Mouse (Mus musculus): Measurements from ENCODE around the gene Cyp27b1.
A peak's percentile ranks its signal among the peaks of the same experiment; 100 is the strongest.

Cyp27b1 gene

DNA sequence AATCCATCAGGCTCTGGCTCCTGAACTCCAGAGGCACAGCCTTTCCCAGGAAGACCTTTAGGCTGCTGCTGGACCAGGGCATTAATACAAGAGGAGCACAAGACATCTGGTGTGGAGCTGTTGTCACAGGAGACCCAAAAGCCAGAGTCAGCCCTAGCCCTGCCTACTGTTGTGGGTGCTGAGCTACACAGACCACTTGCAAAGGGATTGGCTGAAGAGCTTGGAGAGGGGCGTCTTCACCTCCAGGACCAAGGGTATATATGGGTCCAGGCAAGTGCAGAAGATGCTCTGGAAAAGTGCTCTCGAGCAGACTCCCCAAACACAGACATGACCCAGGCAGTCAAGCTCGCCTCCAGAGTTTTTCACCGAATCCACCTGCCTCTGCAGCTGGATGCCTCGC lies at the start of gene Cyp27b1:
Gene Cyp27b1, plus strand, starts transcription at position 297 of the 400 bp plus-strand sequence.
- no peak for DNase-seq

DNA sequence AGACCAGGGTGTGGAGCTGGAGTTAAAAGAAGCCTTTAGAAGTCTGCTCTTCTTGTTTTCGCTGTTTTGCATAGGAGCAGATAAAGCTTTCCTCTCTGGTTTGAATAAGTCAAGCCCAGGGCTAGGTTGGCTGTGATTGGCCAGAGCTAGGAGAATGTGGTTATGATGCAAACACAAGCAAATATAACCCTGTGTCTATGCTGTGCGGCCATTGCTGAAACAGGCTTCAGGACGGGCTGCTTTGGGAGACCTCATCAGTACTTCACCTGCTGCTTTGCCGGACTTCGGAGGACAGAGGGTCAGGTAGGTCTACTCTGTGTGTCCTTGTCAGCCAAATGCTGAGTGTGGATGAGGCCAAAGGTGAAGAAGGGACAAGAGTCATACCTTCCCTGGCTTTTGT lies 47.5 kb upstream of the Cyp27b1 start, which contains the start of gene Avil:
Gene Avil, plus strand, starts transcription at position 181 of the 400 bp plus-strand sequence.
- peak; percentile 16 for DNase-seq

DNA sequence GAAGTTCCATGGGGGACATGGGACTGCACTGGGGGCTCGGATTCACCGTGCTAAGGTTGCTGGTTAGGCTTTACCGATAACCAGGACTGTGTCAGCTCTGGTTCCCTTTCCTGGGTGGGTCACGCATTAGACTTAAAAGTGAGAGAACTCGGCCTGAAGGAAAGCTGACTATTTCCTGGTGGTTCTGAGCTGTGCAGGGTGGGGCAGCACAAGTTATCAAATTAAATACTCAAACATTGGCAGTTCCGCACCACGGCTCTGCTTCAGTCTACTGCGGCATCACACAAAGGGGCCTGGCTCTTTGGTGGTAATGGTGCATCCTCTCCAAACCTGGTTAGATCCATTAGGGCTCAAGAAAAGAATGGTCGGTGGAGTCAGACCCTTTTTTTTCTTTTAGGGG lies 46.8 kb upstream of the Cyp27b1 start:
- DNase-seq = peak; percentile 15

DNA sequence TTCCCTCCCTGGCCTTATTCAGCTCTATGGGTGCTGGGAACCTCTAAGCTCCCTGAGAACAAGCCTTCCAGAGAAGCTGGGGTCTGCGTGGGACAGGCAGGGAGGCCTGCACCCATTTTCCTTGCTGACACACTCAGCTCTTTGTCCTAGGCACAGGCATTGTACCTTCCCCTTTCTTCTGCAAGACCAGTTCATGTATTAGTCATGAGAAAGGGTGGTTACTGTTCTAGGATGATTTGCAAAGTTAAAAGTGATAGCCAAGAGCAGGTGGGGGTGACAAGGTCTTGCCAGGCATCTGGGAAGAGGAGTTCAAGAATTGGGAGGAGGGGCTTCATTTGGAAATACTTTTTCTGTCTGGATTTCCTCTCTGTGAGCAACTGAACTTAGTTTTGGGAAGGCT lies 46.0 kb upstream of the Cyp27b1 start:
- no peak for DNase-seq

DNA sequence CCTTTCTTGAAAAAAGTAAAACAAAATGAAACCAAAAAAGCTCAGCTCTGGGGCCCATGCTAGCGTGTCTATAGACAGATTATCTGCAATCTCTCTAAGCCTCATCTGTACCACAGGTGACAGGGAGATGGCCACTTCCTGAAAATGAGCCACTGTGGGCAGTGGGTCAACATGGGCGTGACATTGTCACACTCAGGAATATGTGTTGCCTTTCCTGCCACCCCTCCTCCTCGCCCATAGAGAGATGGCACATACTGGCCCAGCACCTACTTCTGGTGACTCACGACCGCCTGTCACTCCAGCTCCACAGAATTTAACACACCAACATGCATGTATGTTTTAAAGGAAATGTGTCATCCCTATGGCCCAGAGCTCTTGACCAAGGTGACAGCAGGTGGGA lies 45.3 kb upstream of the Cyp27b1 start:
- DNase-seq = no peak

DNA sequence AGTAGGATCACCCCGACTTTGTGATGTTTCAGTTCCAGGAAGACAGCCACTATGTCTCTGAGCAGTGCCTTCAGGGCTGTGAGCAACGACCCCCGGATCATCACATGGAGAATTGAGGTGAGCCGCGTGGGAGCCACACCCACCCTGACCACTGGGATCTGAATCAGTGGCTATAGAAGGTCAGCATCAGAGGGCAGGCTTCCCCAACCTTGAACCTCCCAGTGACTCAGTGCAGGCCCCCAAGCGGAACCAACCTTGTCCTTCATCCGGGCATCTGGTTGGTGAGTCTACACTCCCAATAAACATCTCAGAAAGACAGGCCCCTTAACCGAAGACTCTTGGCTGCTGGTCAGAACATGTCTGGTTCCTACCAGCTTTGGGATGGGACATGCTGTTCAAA lies 44.7 kb upstream of the Cyp27b1 start:
- DNase-seq = no peak

DNA sequence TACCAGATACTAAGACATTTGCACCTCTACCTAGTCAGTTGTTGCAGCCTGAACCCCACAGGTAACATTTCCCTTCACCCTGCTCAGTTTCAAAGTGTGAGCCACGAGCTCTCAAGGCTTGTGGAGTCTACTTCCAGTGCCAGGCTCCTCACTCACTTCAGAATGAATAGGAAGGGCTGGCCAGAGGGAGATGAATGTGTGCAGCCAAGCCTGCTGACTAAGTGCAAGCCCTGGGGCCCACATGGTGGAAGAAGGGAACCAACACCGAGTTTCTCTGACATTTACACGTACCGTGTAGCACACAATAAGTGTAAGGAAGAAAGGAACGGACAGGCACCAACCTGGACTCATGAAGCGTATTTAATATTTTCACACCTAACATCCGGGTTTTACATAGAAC lies 44.2 kb upstream of the Cyp27b1 start:
- no peak for DNase-seq

DNA sequence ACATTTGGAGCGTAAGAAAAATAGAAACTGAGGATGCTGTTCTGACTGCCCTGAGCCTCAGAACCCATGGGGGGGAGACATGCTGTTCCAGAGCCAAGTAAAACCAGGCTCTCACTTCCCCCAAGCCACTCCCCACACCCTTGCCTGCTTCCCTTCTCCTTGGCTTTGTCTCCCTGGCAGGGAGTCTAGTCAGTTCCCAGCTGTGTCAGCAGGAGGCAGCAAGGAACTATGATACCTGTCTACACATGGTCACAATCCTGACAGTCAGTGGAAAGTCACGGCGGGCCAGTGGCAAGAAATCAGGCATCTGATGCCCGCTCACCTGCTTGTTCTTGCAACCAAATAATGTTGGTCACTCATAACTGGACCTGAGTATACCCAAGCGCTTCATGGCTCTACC lies 31.6 kb upstream of the Cyp27b1 start:
- DNase-seq = no peak

DNA sequence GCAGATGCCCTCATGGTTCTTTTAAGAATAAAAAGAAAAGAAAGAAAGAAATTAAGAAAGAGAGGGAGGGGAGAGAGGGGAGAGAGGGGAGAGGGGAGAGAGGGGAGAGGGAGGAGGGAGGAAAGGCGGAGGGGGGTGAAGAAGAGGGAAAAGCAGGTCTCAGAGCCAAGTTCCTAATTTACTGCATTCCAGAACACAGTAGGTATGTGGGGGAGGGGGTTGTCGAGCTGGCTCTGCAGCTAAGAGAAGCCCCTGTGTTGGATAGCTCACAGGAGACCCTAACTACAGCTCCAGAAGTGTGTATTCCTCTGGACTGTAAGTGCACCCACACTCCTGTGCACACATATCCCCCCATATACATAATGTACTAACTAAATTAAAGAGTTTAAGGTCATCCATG lies 31.0 kb upstream of the Cyp27b1 start:
- DNase-seq = no peak

DNA sequence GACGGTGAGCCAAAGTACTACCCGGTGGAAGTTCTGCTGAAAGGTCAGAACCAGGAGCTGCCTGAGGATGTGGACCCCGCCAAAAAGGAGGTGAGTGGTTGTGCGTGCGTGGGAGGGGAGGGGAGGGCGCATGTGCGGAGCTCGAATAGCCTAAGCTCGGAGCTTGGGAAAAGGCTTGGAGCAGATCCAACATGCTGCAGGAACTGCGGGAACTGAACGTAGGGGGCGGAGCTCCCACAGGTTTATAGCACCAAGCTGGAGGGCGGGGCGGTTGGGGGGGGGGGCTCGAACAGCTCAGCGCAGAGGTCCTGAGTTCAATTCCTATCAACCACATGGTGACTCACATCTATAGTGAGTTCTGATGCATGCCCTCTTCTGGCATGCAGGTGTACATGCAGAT lies 29.6 kb upstream of the Cyp27b1 start:
- DNase-seq = no peak

DNA sequence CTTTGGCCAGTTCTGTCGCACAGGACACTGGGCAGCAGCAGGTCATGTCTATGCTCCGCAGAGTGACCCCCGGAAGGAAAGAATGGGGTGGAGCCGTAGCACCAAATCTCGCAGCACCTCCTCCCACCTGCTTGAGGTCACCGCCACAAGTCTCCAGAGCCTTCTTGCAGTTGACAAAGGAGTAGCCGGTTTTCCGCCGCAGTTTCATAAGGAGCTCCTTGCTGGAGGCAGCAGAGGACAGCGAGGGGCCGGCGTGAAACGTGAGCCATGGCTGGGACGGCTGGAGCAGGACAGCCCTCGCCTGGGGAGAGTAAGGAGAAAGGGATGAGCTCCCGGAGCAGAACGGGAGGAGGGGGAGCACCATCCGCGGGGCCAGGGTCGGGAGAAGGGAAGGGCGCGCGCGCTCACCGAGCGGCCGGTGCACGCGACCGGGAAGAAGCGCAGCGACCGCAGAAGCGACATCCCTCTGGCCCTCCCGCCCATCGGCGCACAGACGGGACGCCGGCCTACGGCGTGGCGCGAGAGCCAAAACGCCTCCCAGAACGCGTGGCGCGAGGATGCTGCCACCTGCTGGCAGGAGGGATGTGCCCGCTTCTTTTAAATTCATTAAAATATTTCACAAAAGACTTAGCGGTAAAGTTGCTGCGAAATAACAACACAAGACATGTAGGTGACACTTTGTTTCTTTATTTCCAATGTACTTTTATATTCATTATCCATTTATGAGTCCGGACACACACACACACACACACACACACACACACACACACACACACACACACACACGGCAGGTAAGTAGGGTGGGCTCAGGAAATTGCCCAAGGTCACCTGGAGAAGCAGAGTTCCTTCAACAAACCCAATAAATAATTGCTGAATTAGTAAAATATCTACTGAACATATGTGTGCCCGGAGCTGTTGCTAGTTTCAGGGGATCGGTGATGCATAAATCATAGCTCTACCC lies 17.4 kb upstream of the Cyp27b1 start, which contains the start of gene Tsfm:
Gene Tsfm, minus strand, starts transcription at position 505 of the 961 bp plus-strand sequence.
- DNase-seq = peak; percentile 89

DNA sequence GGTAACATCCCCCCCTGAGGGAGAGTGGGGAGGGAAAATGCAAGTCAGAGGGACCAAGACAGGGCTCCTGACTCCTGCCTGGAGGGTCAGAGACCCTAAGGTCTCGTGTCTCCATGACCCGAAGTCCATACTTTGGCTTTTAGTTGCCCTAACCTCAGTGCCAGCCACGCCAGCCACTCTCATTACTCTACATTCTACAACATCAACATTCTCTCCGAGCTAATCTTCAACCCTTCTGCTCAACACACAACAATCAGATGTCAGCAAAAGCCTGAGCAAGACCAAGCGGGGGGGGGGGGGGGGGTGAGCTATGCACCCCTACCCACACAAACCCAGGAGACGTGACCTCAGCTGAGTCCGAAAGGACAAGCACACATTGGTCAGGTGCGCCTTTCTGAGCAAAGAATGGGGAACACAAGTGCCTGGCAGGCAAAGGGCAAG lies 14.7 kb upstream of the Cyp27b1 start:
- DNase-seq = no peak

DNA sequence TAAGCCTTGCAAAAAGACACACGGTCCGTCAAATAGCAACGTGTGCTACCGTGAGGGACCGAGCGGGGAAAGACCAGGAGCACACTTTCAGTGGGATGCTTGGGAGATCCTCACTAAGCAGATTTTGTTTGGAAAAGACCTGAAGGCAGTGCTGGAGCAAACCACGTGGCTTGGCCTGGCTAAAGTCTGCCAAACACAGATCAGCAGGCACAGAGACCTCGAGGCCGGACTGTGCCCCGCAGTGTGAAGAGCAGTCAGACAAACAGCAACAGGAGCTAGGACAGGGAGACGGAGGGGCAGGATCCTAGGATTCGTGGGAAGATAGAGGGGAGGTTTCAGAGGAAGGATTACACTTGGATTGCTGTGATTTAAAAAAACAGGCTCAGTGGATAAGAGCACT lies 11.8 kb upstream of the Cyp27b1 start:
- DNase-seq = no peak

DNA sequence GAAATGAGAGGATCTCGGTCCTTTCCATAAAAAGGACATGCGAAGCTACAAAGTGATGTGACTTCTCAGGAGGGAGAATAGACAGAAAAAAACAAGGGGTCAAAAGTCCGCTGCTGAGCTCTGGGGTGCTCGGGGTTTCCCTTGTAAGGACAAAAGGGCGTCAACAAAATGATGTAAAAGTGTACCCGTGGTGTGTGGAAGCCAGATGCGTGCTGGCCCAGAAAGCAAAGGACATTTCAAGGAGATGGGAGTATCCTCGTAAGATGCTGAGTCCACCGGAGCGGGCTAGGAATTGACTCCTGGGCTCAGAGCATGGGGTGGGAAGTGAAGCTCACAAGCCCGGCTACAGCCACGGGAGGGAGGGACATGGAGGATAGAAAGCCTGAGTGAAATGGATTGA lies 10.4 kb upstream of the Cyp27b1 start:
- DNase-seq = no peak

DNA sequence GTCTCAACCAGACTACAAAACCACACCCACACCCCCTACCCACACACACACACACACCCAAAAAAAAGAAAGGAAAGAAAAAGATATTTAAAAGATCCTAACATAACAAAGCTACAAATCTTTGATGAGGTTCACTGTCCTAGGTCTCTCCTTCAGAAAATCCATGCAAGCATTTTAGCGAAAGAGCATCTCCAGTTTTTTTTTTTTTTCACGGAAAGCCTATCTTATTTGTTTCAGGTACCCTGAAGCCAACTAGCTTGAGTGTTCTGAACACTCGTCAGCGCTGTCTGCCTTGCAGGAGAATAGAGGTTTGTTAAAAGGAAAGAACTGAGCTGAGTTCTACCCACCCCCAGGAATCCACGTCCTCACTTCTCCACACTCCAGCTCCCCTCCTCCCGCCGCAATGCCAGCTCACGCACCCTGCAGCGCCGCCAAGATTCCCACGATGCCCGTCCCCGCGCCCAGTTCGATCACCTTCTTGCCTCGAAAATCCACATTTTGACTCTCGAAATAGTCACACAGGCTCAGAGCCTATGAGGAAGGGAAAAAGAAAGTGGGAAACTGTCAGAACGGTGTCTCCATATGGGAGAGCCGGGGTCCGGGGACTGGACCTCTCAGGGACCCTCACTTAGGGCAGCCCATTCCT lies 7.4 kb upstream of the Cyp27b1 start:
- no peak for DNase-seq

DNA sequence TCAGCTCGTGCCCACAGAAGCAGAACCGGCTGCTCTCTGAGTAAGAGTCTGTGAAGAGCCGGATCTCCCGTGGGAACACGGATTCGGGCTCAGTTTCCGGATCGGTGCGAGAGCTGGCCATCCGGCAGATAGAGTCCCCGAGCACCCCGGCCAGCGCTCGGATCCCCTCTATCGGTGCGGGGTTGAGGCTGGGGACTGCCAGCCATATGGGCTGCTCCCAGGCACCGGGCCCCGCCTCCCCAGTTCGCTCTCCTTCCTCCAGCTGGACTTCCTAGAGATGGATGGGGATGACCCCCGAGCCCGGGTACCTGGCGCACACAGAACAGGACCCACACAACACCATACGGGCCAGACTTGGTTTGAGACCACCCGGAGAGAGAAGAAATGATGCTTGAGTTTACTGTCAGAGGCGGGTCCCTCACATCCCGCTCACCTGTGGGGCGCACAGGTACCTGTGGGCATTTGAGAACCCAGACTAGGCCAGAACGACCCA lies 6.7 kb upstream of the Cyp27b1 start, which contains the start of the genes Mettl1 and Eef1akmt3:
Gene Mettl1, plus strand, starts transcription at position 141 of the 493 bp plus-strand sequence.
Gene Eef1akmt3, minus strand, starts transcription at position 240 of the 493 bp plus-strand sequence.
- DNase-seq = no peak

DNA sequence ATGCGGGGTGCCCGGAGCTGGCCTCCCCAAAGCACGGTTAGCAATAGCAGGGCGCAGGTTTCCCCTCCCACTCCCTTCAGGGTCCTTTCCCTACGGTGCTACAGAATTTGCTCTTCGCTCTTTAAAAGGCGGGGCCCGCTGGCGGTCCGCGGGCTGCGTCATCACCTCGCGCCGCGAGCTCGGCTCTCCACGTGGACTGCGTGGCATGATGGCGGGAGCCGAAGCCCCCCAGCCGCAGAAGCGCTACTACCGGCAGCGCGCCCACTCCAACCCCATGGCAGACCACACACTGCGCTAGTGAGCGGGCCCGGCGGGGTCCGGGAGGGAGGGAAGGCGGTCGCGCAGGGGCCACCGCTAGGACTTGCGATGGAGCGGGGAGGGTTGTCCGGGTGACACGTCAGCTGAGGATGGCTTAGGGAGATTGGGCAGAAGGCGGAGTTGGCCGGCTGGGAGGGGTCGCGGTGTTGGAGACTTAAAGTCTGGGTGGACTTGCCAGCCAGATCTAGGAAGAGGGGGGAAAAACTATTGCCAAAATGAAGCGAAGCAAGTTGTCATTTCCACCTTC lies 6.2 kb upstream of the Cyp27b1 start:
- peak; percentile 87 for DNase-seq

DNA sequence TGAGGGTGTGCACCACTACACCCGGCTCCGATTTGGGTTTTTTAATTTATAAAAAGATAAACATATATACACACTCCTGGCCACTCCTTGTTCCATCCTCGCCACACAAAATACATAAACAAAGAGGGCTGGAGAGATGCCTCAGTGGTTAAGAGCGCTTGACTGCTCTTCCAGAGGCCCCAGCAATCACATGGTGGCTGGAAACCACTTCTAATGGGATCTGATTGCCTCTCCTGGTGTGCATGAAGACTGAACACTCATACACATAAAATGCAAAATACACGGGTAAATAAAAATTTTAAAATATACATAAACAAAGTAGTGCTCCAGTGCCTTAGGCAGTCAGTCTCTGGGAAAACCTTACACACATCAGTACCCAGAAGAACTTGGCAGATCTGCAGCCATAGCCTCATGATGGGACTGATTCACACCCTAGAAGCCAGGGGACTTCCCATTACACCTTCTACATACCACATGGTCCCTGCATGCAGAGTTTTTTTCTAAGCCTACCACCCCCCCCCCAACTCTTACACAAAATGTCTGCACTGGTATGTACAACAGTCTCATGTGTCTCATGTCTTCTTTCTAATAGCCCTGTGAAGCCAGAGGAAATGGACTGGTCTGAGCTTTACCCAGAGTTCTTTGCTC lies 5.5 kb upstream of the Cyp27b1 start:
- DNase-seq = no peak

DNA sequence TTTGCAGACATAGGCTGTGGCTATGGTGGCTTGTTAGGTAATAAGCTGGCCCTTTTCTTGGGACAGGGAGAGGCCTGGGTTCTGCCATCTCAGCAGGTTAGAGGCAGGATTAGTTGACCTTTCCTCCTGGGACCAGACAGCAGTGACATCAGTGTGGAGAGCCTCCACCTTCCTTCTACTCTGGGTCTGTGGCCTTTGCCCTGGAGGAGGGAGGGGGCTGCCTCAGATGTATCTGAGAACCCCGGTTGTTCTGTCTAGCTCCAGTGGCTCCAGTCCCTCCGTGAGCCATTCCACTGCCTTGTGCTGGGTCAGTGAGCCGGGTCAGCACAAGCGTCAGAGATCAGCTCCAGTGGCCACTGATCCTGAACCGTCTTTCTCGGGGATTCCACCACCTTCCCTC lies 4.9 kb upstream of the Cyp27b1 start:
- DNase-seq = no peak

DNA sequence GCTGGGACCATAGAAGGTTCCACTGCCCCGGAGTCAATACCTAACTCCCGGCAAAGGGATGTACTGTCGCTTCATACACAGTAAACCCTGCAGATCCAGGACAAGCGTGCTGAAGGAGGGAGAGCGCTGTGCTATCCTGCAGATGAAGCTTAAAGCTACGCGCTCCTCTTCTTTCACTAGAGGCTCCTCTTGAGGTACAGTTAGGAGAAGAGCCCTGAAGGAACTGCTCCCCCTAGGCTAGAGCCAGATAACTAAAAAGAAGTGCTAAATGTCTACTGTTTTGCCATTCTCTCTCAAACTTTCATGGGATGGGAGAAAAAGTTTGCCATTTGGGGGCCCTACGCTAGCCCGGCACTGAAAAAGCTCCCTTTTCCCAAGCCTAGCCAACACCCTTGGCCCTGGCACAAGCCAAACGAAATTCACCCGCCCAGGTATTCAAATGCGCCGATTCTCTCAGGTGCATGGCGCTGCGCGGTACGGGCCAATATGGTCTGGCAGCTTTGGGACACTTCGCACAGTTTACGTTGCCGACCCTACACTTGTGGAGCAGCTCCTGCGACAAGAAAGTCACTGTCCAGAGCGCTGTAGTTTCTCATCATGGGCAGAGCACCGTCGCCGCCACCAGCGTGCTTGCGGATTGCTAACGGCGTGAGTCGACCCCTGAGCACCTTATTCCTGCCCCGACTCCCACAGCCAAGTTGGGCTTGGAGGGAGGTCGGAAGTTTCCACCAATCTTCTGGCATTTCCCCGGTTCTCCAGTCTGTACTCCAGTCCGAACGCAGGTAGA lies 751 bp downstream of the Cyp27b1 start:
- DNase-seq = no peak

DNA sequence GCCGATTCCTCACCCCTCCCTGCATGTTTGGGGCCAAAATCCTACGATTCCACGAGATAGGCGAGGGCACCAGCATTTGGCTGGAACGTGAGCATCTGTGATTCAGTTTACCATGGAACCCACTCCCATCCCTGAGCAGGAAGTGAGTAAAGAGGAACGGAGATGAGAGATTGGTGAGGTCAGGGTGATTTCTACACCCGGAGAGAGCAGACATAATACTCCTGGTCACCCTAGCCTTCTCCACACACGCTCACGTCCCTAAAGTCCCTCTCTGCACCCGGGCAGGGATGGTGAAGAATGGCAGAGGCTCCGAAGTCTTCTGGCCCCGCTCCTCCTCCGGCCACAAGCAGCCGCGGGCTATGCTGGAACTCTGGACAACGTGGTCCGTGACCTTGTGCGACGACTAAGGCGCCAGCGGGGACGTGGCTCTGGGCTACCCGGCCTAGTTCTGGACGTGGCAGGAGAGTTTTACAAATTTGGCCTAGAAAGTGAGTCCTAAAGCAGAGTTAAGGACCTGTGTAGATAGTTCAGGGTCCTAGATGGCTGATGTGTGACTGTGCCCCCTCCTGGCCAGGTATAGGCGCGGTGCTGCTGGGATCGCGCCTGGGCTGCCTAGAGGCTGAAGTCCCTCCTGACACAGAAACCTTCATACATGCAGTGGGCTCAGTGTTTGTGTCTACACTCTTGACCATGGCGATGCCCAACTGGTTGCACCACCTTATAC lies 1.5 kb downstream of the Cyp27b1 start:
- no peak for DNase-seq

Measured in cerebellum, adult 9-10 months (tissue).